Mouse (Mus musculus): ENCODE data around the gene Eml5.
A peak's percentile ranks its signal among the peaks of the same experiment; 100 is the strongest.

- no peak for TF ChIP-seq CTCF (IDR thresholded peaks at IDR 0.05; ENCODE audit: extremely low read depth, insufficient read depth, low read length)
- TF ChIP-seq POLR2A (IDR thresholded peaks at IDR 0.05; ENCODE audit: extremely low read depth, insufficient read depth, low read length) = peak; percentile 57
Measured at GRCm38 (mm10) chr12:98920194-98920991, 19.1 kb upstream of the Eml5 start, which contains the start of gene Ttc8.
